Mouse (Mus musculus): Measurements from ENCODE around the gene Ano6.

GRCm38 (mm10) chr15:95895699-95896098 lies 105.1 kb downstream of the Ano6 start:
- TF ChIP-seq CTCF (IDR thresholded peaks at IDR 0.05; ENCODE audit: borderline replicate concordance, insufficient read depth, low read depth, low read length), result no peak
- TF ChIP-seq POLR2A (IDR thresholded peaks at IDR 0.05; ENCODE audit: borderline replicate concordance, insufficient read depth, low read length), result no peak

Measured in cerebellum, adult 2 months (tissue).